Mouse (Mus musculus): ENCODE measurements around the gene Nell2.

DNA sequence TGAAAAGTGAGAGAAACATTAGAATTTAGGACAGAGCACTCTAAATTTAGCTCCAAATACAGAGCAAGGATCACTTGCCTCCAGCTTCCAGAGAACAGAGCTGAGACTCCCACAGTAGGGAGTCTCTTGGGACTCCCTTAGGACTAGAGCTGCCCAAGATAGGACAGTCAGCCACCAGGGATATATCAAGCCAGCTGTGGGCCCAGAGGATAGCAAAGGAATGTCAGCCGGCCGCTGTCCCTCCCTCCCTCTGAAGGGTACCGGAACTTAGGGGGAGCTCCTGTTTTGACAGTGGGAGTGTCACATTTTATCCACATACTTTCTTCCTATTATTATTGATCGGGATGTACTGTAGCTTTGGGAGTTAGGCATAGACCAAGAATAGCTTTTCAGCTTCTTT, 319.2 kb downstream of the Nell2 start:
- TF ChIP-seq POLR2A (IDR thresholded peaks at IDR 0.05; ENCODE audit: insufficient read length, low read depth) (no peak), USF1 (IDR thresholded peaks at IDR 0.05; ENCODE audit: low read depth) (no peak), E2F4 (IDR thresholded peaks at IDR 0.05; ENCODE audit: insufficient read depth) (no peak), REST (IDR thresholded peaks at IDR 0.05; ENCODE audit: insufficient read depth, insufficient read length) (no peak), MYOD1 (IDR thresholded peaks at IDR 0.05; ENCODE audit: control insufficient read depth in 1 of 3, insufficient read length in 2 of 3, low read depth in 2 of 3) (no peak), POLR2AphosphoS2 (IDR thresholded peaks at IDR 0.05; ENCODE audit: insufficient read length, low read depth) (no peak), CEBPB (IDR thresholded peaks at IDR 0.05; ENCODE audit: insufficient read depth, poor library complexity, severe bottlenecking) (no peak), TCF12 (IDR thresholded peaks at IDR 0.05; ENCODE audit: insufficient read depth, poor library complexity, severe bottlenecking) (no peak), MAX (IDR thresholded peaks at IDR 0.05; ENCODE audit: low read depth) (no peak), SRF (IDR thresholded peaks at IDR 0.05; ENCODE audit: control insufficient read depth, insufficient read length, low read depth) (no peak), MYOG (IDR thresholded peaks at IDR 0.05; ENCODE audit: control insufficient read depth in 1 of 3, insufficient read depth in 1 of 3, insufficient read length in 2 of 3, low read depth in 2 of 3) (no peak)
